Mouse (Mus musculus) layer of hippocampus, adult 2 months (tissue): ENCODE results near the gene Myl4. TPM values are rescaled to one million over a fixed set of nuclear protein-coding genes. Genes with fewer than 3 reads are reported as not detected.

Experiments
- DNase-seq, 2 experiments: peaks; one replicate each; pipeline ENCODE4 v3.0.0; 2022; ENCODE audit warnings: low spot score in 2 of 2
- H3K27ac ChIP-seq: fragments of 200-600 bp; 2 replicates; pipeline ENCODE4 v1.8.1; 2022
- H3K4me3 ChIP-seq: fragments of 200-600 bp; 2 replicates; pipeline ENCODE4 v1.8.1; 2022; ENCODE audit warnings: mild to moderate bottlenecking
- CTCF ChIP-seq: fragments of 200-600 bp; conservative IDR thresholded peaks from 2 replicates; pipeline ENCODE4 v1.8.1; 2022; ENCODE audit warnings: antibody characterized with exemption, mild to moderate bottlenecking, moderate library complexity
- total RNA-seq, 2 experiments: library from RNA; stranded (reverse); gene quantifications; 2 replicates each; pipeline ENCODE4 v1.2.3; 2021

Gene Myl4
- total RNA-seq, 2 experiments from 2014 or later, result 2.7 to 2.9 TPM

DNA sequence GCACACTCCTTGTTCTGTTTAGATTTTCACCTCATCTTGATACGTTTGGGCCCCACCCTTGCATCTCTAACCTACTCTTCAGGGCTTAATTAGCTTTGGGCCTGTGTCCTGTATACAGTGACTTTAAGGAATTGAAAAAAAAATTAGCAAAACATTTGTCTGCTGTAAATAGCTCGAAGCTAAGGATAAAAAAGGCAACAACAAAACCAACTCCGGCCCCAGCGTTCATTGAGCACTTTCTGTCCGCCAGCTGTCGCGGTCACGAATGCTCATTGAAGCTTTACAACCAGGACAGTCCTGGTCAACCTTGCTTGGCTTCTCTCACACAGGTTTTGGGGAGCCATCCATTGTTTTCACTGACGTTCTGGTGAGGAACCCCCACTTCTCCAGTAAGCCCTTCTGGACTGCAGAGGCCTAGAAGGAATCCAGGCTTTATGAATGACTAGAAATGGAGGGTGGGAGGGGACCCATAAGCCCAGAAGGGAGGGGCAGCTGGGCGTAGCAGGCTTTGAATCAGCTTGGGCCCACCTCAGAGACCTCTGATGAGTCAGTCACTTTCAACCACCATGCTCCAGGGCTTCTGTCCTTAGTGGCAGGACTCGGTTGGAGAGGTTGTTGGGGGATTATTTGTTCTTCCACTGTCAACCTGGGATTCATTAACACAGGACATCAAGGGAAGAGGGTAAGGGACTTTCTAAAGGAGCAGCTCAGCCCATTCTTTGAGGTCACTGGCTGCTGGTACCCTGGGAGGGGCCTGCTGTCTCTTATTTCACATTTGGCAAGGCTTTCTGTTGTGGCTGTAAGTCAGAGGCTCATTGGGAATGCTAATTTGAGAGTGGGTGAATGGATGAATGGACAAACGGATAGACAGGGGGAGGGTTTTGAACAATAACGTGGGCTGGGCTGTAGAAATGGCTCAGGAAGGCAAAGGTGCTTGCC lies 68.9 kb downstream of the Myl4 start:
- TF ChIP-seq CTCF, result no peak
- no peak for DNase-seq
- no peak overlapping the region for H3K4me3 ChIP-seq
- no peak overlapping the region for H3K27ac ChIP-seq

DNA sequence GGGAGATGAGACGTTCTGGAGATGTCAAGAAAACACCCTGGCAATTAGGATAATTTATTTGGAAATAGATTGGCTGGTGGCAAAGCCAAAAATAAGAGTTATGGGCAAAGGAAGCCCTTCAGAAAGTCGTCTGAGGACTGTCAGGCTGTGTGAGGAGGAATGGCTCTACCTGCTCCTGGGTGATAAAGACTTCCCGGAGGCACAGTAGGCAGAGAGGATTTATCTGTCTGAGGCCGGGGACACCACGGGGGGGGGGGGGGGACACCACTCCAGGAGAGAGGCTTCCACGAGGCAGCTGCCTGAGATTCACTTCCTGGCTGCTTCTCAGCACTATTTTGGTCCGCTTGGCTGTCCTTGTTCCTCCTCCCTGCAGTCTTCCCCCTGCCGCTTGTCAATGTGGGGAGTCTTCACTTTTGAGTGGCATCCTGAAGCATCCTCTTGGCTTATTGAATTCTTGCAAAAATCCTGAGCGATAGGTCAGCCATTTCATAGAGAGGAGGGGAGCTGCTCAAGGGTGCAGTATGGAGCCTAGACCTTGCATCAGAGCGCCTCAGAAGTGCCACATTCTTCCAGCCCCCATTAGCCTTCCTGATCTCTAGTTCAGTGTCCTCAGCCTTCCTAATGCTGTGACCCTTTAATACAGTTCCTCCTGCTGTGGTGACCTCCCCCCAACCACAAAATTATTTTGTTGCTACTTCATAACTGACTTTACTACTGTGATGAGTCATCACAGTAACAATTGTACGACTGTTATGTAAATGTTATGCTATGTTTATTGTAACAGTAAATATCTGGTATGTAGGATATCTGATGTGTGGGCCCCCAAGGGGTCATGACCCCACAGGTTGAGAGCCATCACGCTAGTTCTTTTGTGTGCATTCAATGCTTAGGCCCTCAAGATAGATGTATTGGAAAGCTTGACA lies 71.8 kb downstream of the Myl4 start:
- Histone ChIP-seq H3K4me3 (no peak overlapping the region), H3K27ac (no peak overlapping the region)
- DNase-seq, result no peak
- TF ChIP-seq CTCF, result no peak

DNA sequence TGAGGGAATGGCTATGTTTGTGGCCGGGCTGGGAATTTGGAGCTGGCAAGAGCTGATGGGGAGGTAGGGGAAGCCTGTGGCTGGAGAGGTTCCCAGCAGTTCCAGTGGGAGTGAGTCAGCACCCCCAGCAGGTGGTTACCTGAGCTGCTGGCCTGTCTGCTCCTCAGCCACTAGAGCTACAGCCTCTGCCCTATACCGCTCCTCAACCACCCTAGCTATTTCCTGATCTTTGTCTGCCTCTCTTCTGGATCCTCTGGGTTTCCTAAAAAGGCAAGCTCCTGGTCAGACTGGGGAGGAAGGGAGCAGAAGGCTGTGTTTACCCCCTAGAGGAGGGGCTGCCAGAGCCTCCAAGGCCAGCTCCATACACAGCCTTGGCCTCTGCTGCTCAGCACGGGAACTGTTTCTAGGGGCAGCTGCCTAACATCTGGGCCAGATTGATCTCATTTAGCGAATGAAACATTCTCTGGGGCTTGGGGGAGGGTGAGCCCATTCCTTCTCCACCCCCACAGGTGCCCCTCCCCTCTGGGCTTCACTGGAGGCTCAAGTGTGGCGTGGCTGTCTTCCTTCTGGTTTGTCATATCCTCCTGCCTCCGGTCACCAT lies 74.4 kb downstream of the Myl4 start:
- no peak overlapping the region for H3K27ac ChIP-seq
- no peak for DNase-seq
- TF ChIP-seq CTCF, result no peak
- H3K4me3 ChIP-seq, result no peak overlapping the region

DNA sequence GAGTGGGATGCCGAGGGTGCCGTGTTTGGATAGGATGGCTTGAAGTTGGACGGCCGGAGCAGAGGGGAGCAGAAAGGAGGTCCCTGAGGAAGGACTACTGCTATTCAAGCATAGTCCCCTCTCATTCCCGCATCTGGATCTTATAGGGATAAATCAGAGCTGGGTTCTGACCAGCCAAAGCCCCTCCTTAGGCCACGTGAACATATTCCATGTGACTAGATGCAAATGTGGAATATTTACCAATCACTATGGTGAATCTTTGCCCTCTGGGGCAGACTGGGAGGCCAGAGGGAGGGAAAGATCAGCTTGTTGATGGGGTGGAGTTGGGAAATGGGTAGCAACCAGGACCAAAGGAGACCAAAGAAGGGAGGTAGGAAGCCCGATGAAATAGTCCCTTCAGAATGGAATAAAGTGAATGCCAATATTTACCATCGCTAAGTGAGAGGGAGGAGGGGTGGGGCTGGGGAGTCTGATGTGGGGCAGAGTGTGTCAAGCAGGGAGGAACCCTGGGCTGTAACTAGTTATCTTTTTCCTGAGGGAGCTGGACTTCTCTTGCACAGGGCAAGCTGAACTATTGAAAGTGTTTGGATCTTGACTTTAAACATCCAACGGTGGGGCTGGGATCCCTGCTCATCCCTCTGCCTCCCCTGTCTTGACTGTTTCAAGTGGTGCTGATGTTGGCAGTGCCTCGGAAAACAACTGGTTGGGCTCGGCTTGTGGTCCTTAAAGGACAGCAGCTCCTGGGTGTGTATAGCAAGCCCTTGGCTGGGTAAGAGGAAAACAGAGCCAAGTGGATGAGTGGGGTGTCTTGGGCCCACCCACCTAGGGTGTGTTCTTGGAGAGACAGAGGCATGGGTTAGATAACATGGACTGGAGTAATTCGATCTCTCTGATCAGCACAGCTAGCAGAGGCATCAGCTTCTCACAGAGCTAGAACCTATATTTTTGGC lies 75.3 kb downstream of the Myl4 start:
- no peak for TF ChIP-seq CTCF
- no peak overlapping the region for H3K4me3 ChIP-seq
- DNase-seq, result no peak
- H3K27ac ChIP-seq, result no peak overlapping the region

DNA sequence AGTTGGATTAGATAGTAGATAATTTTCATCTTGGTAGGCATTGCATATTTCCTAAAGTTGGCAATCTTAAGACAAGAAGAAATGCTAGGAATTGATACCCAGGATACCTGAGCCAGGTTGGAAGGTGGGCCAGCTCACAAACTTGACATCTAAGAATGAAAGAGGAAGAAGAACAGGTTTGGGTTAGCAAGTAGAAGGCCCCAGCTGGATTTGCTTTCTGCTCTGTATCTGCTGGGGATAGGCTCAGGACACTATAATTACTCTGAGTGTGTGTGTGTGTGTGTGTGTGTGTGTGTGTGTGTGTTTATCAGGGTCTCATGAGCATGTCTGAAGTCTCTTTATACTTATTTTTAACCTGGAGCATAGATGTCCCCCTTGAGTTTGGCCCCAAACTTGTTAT lies 76.2 kb downstream of the Myl4 start:
- DNase-seq, result no peak
- no peak for TF ChIP-seq CTCF
- no peak overlapping the region for H3K4me3 ChIP-seq
- no peak overlapping the region for H3K27ac ChIP-seq

DNA sequence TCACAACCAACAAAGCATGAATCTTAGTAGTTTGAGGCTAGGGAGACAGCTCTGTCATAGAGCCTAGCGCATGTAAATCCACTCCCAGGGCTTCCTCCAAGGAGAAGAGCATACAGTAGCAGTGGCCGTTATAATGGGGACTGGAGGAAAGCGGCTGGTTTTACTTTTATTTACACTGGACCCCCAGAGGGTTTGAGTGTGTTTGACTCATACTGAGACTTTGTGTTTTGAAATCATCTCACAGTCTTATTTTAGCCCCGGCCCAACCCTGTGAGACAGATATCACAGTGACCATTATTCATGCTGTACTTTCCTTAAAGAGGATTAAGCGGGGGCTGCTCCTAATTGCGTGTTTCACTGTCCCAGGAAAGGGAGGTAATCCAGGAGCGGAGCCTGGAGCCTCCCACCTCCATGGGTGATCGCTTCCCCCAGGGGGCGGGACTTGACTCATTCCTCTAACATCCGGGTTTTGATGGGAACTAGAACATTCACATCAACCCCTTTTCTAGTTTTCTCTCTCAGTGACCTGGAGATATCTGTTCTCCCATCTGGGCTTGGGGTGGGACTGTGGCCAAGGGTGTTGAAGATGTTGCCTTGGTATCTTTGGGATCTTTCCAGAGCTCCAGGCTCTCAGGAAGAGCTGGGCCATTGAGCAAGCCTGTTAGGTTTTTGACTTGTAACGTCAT lies 77.3 kb downstream of the Myl4 start:
- TF ChIP-seq CTCF, result no peak
- Histone ChIP-seq H3K4me3 (no peak overlapping the region), H3K27ac (no peak overlapping the region)
- no peak for DNase-seq

DNA sequence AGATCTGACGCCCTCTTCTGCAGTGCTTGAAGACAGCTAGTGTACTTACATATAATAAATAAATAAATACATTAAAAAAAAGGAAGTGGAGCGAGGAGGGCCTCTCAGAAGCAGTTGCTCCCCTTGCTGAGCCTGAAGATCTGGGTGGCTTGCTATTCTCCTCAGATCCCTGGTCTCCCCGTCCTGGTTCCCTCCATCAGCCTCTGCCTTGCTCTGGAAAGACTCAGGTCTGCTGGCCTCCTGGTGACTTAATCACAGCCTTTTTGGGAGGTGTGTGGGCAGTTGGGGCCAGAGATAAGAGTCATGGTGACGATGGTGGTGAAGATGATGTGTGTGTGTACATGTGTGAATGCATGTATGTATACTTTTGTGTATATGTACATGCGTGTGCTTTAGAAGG lies 78.1 kb downstream of the Myl4 start:
- TF ChIP-seq CTCF, result no peak
- no peak for DNase-seq
- Histone ChIP-seq H3K4me3 (no peak overlapping the region), H3K27ac (no peak overlapping the region)

DNA sequence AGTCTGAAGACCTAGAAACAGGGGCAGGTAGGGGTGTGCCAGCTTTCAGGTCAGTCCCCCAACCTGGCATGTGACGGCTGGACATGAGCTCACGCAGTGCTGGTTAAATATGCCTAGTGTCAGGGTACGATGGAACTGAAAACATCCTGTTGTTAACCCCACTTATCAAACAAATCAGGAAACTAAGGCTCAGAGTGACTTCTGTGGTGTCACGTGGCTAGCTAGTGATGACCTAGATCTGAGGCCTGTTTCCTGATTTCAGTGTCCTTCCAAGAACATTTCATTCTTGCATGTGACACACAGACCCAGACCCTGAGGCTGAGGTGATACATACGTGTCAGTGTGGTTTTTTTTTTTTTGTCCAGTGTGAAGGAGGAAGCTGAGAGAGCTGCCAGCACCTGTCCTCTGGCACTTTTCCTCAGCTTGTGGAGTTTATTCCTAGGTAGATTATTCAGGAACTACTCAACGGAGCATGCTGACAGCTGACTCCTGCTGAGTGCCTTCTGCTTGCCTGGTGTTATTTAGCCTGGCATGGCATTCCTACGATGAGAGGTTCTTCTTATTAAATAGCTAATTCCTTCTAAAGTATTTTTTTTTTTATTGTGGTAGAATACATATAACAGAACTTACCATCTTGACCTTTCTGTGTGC lies 79.8 kb downstream of the Myl4 start:
- no peak for TF ChIP-seq CTCF
- DNase-seq, result no peak
- no peak overlapping the region for H3K27ac ChIP-seq
- no peak overlapping the region for H3K4me3 ChIP-seq

DNA sequence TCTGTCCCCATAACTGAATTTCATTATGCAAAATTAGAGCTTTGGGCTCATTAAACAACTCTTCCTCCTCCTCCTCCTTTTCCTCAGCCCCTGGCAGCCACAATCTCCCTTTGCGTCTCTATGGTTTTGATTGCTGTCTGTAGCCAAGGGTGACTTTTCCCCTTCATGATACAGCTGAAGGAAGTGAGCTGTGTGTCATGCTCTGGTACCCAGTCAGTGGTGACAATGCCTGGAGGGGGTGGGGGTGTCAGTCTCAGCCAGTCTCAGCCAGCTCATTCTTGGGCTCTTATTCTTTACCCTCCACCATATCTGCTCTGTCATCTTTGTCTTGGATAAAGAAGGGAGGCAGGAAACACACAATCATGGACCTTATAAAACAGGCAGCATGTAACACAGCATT lies 80.8 kb downstream of the Myl4 start:
- no peak for DNase-seq
- TF ChIP-seq CTCF, result no peak
- Histone ChIP-seq H3K27ac (no peak overlapping the region), H3K4me3 (no peak overlapping the region)

DNA sequence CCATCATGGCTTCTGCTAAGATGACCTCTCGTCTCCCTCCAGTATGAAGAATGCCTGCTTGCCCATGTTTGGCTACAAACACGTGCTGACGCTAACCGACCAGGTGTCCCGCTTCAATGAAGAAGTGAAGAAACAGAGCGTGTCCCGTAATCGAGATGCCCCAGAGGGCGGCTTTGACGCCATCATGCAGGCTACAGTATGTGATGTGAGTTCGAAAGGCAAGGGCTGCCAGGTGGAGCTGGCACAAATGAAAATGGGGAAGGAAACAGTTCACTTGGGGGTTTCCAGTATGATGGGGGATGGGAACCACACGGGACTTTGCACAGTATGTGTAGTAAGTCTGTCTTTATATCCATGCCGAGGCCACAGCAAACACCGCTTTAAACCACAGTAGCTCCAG lies 86.5 kb downstream of the Myl4 start:
- no peak overlapping the region for H3K27ac ChIP-seq
- no peak overlapping the region for H3K4me3 ChIP-seq
- TF ChIP-seq CTCF, result no peak
- DNase-seq, result no peak

DNA sequence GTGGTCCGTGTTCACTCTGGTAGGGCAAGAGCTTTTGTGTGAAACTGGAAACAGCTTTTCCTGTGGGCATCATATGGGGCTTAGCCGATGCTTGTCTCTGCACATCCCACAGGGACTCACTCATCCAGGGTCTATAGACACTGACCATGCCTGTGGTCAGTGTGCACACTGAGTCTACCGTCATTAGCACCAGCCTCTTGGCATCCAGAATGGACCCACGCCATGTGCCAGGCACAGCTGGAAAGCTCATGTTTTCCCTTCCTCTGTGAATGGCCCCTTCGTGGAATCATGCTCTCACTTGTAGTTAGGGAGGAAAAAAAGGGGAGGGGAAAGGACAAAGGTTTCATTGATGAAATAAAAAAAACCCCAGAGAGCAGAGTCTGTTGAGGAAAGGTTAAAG lies 87.5 kb downstream of the Myl4 start:
- Histone ChIP-seq H3K27ac (no peak overlapping the region), H3K4me3 (no peak overlapping the region)
- TF ChIP-seq CTCF, result no peak
- DNase-seq, result no peak
